Mouse (Mus musculus) hindbrain, embryonic 12.5 days (tissue): ENCODE data around the gene Olfr1373. TPM values are rescaled to one million over a fixed set of nuclear protein-coding genes. Genes with fewer than 3 reads are reported as not detected.
"Not testable (repeated sequence)": the region's sequence is repeated elsewhere in the genome, so short reads cannot be mapped to it uniquely, and the experiment has no call there.

Experiments
- ATAC-seq: fragments of 200-750 bp; cut with Nextera tagmentation; 2 replicates; pipeline ENCODE4 v1.8.0; 2017; ENCODE audit warnings: moderate TSS enrichment; ENCODE audit not compliant: low FRiP score
- H3K27ac ChIP-seq: fragments of 300-500 bp; sonication (generic); 2 replicates; pipeline ENCODE4 v1.5.1; 2016; ENCODE audit warnings: mild to moderate bottlenecking
- H3K27me3 ChIP-seq: fragments of 300-500 bp; sonication (generic); 2 replicates; pipeline ENCODE4 v1.6.1; 2016; ENCODE audit warnings: mild to moderate bottlenecking
- H3K36me3 ChIP-seq: fragments of 300-500 bp; sonication (generic); 2 replicates; pipeline ENCODE4 v1.6.1; 2016; ENCODE audit warnings: mild to moderate bottlenecking
- H3K4me1 ChIP-seq: fragments of 300-500 bp; sonication (generic); 2 replicates; pipeline ENCODE4 v1.6.1; 2016
- H3K4me2 ChIP-seq: fragments of 300-500 bp; sonication (generic); replicated peaks from 2 replicates; pipeline ENCODE4 v1.6.1; 2016; ENCODE audit warnings: mild to moderate bottlenecking
- H3K4me3 ChIP-seq: fragments of 300-500 bp; sonication (generic); 2 replicates; pipeline ENCODE4 v1.5.1; 2016; ENCODE audit warnings: mild to moderate bottlenecking
- H3K9ac ChIP-seq: fragments of 300-500 bp; sonication (generic); 2 replicates; pipeline ENCODE4 v1.6.1; 2016; ENCODE audit warnings: mild to moderate bottlenecking, moderate library complexity
- H3K9me3 ChIP-seq: fragments of 300-500 bp; sonication (generic); replicated peaks from 2 replicates; pipeline ENCODE4 v1.6.1; 2016; ENCODE audit warnings: mild to moderate bottlenecking
- WGBS: fragments of 180-500 bp; shearing (Covaris S2); methylation state at CpG from one replicate; pipeline ENCODE4 v1.1.7; 2016; 5-methylcytosine and 5-hydroxymethylcytosine counted together
- polyA plus RNA-seq: library from polyadenylated mRNA; unstranded; fragments of >200 nt; fragmentation: Nextera tagmentation; extraction: Ambion mirVana; gene quantifications from 2 replicates; pipeline ENCODE4 v1.2.1, GENCODE M21; 2016

The Olfr1373 gene
- not detected in 2 replicates for polyA plus RNA-seq

- H3K27ac ChIP-seq, H3K9ac ChIP-seq, H3K4me3 ChIP-seq, H3K9me3 ChIP-seq, H3K4me1 ChIP-seq, ATAC-seq, H3K36me3 ChIP-seq, H3K4me2 ChIP-seq, H3K27me3 ChIP-seq: not testable (repeated sequence)
- WGBS, result 81% methylated on average over 1 of the region's 1 CpGs
Observed at GRCm38 (mm10) chr11:52145428-52145827, at the start of gene Olfr1373. Gene Olfr1373, minus strand, starts transcription at chr11:52145528.

GRCm38 (mm10) chr11:52180651-52181050 is 35.3 kb upstream of the Olfr1373 start:
- 91% methylated on average over 4 of the region's 4 CpGs for WGBS
- H3K4me1 ChIP-seq, H3K27me3 ChIP-seq, H3K4me2 ChIP-seq, H3K9me3 ChIP-seq, H3K27ac ChIP-seq, H3K4me3 ChIP-seq, H3K36me3 ChIP-seq, ATAC-seq, H3K9ac ChIP-seq: not testable (repeated sequence)

- 85% methylated on average over 2 of the region's 3 CpGs for WGBS
- H3K36me3 ChIP-seq, H3K4me1 ChIP-seq, H3K9me3 ChIP-seq, H3K27me3 ChIP-seq, H3K4me3 ChIP-seq, H3K27ac ChIP-seq, H3K9ac ChIP-seq, ATAC-seq, H3K4me2 ChIP-seq: not testable (repeated sequence)
Observed at GRCm38 (mm10) chr11:52179897-52180296, 34.6 kb upstream of the Olfr1373 start.

- peak overlapping the region; percentile 41 for H3K4me3 ChIP-seq
- no peaks in the 10 kb centered on the region for H3K4me1 ChIP-seq
- peak overlapping the region; percentile 65 for H3K4me2 ChIP-seq
- 20% methylated on average over 12 of the region's 12 CpGs for WGBS
- H3K27me3 ChIP-seq, result peaks cover 53% of the 10 kb centered on the region
- H3K9me3 ChIP-seq, result no peaks in the 10 kb centered on the region
- ATAC-seq, result no peak
- H3K27ac ChIP-seq, result no peak overlapping the region
- no peak overlapping the region for H3K9ac ChIP-seq
- no peaks in the 10 kb centered on the region for H3K36me3 ChIP-seq
Observed at GRCm38 (mm10) chr11:52168461-52168860, 23.1 kb upstream of the Olfr1373 start.

GRCm38 (mm10) chr11:52167901-52168302 is 22.6 kb upstream of the Olfr1373 start:
- H3K4me1 ChIP-seq, H3K9me3 ChIP-seq, H3K27ac ChIP-seq, H3K9ac ChIP-seq, H3K36me3 ChIP-seq, ATAC-seq: not testable (repeated sequence)
- Histone ChIP-seq H3K4me3 (peak overlapping the region; percentile 41), H3K27me3 (peaks cover 56% of the 10 kb centered on the region), H3K4me2 (peak overlapping the region; percentile 65)
- 3% methylated on average over 23 of the region's 42 CpGs for WGBS

GRCm38 (mm10) chr11:52167126-52167525 is 21.8 kb upstream of the Olfr1373 start:
- Histone ChIP-seq H3K4me1 (no peaks in the 10 kb centered on the region), H3K9ac (no peak overlapping the region), H3K27ac (no peak overlapping the region), H3K9me3 (no peaks in the 10 kb centered on the region), H3K36me3 (no peaks in the 10 kb centered on the region), H3K4me3 (0 out of 2 replicates have a peak overlapping the region, but pooled peaks have one; percentile 41), H3K4me2 (no peak overlapping the region), H3K27me3 (peaks cover 56% of the 10 kb centered on the region)
- WGBS, result under 1% methylated on average over 21 of the region's 21 CpGs
- no peak for ATAC-seq

- H3K9ac ChIP-seq, result no peak overlapping the region
- ATAC-seq, result no peak
- H3K4me3 ChIP-seq, result no peak overlapping the region
- no peaks in the 10 kb centered on the region for H3K36me3 ChIP-seq
- no peak overlapping the region for H3K4me2 ChIP-seq
- H3K9me3 ChIP-seq, result no peaks in the 10 kb centered on the region
- no peak overlapping the region for H3K27ac ChIP-seq
- no peaks in the 10 kb centered on the region for H3K4me1 ChIP-seq
- 37% methylated on average over 10 of the region's 10 CpGs for WGBS
- peaks cover 42% of the 10 kb centered on the region for H3K27me3 ChIP-seq
Observed at GRCm38 (mm10) chr11:52163926-52164325, 18.6 kb upstream of the Olfr1373 start.

GRCm38 (mm10) chr11:52143675-52144074 is 1.7 kb downstream of the Olfr1373 start:
- not testable (repeated sequence) for H3K4me2 ChIP-seq, H3K4me1 ChIP-seq, H3K27ac ChIP-seq, H3K36me3 ChIP-seq, H3K9ac ChIP-seq, H3K4me3 ChIP-seq, H3K27me3 ChIP-seq, H3K9me3 ChIP-seq, ATAC-seq
- 44% methylated on average over 4 of the region's 4 CpGs for WGBS

- WGBS, result 83% methylated on average over 7 of the region's 7 CpGs
- no peaks in the 10 kb centered on the region for H3K27me3 ChIP-seq
- ATAC-seq, result no peak
- H3K9ac ChIP-seq, result no peak overlapping the region
- peaks cover 5% of the 10 kb centered on the region; the same call in 1 of the 2 replicates for H3K9me3 ChIP-seq
- no peak overlapping the region for H3K27ac ChIP-seq
- no peak overlapping the region for H3K4me2 ChIP-seq
- H3K4me1 ChIP-seq, result no peaks in the 10 kb centered on the region
- 0 out of 2 replicates have a peak, but pooled peaks cover 7% of the 10 kb centered on the region for H3K36me3 ChIP-seq
- no peak overlapping the region for H3K4me3 ChIP-seq
Observed at GRCm38 (mm10) chr11:52130451-52131068, 14.8 kb downstream of the Olfr1373 start.

- H3K9me3 ChIP-seq, result no peaks in the 10 kb centered on the region
- no peaks in the 10 kb centered on the region for H3K27me3 ChIP-seq
- H3K27ac ChIP-seq, result no peak overlapping the region
- H3K4me3 ChIP-seq, result no peak overlapping the region
- H3K4me1 ChIP-seq, result no peaks in the 10 kb centered on the region
- ATAC-seq, result no peak
- no peak overlapping the region for H3K4me2 ChIP-seq
- no peak overlapping the region for H3K9ac ChIP-seq
- WGBS, result 85% methylated on average over 10 of the region's 10 CpGs
- peaks cover 13% of the 10 kb centered on the region; the same call in 1 of the 2 replicates for H3K36me3 ChIP-seq
Observed at GRCm38 (mm10) chr11:52129621-52130450, 15.5 kb downstream of the Olfr1373 start.

- no peaks in the 10 kb centered on the region for H3K9me3 ChIP-seq
- H3K4me3 ChIP-seq, result no peak overlapping the region
- H3K9ac ChIP-seq, result no peak overlapping the region
- H3K4me1 ChIP-seq, result no peaks in the 10 kb centered on the region
- no peak overlapping the region for H3K27ac ChIP-seq
- H3K4me2 ChIP-seq, result no peak overlapping the region
- H3K27me3 ChIP-seq, result no peaks in the 10 kb centered on the region
- no peak for ATAC-seq
- peaks cover 19% of the 10 kb centered on the region for H3K36me3 ChIP-seq
- WGBS, result 34% methylated on average over 3 of the region's 3 CpGs
Observed at GRCm38 (mm10) chr11:52129171-52129570, 16.2 kb downstream of the Olfr1373 start.

- Histone ChIP-seq H3K36me3 (peaks cover 24% of the 10 kb centered on the region), H3K27me3 (no peaks in the 10 kb centered on the region), H3K4me2 (no peak overlapping the region), H3K9me3 (no peaks in the 10 kb centered on the region), H3K4me1 (no peaks in the 10 kb centered on the region), H3K4me3 (no peak overlapping the region), H3K9ac (no peak overlapping the region), H3K27ac (no peak overlapping the region)
- 62% methylated on average over 5 of the region's 5 CpGs for WGBS
- no peak for ATAC-seq
Observed at GRCm38 (mm10) chr11:52128316-52129061, 16.8 kb downstream of the Olfr1373 start.
